Mouse (Mus musculus): ENCODE results near the gene Lrba.

Gene Lrba

DNA sequence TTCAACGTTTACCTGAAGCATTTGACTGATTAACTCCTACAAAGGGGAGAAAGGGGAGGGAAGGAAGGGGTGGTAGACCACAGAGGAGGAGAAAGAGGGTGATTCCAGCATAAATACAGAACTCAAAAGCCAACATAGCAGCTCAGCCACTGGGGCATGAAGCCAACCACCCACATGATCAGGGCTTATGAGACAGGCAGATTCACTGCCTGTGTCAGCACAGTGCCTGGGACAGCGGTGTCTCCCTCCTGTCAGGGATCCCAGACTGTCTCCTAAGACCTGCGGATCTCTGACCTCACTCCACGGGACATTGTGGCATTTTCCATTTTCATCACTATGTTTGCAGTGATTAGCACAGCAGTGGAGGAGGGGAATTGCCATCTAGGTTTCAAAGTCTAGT is 568.8 kb downstream of the Lrba start:
- no peak for DNase-seq (ENCODE audit: low read depth, low spot score)

DNA sequence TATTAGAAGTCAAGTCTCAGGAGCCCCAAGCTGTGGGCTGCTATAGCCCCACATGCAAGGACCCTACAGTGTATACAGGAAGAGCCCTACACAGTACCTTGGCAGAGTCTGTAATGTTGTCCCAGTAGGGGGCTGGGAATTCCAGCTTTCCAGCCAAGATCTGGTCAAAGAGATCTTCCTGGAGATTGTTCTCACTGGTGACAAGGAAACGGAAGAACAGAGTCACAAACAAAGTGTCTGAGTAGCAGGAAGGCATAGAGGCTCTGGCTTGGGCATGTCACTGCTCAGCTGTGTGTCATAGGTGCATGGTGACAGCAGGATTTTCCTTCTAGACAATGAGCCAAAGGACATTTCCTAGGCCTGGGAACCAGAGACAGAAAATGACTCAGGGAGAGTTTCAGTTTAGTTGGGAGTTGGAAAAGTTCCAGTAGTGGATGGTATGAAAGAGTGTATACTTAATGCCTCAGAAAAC is 569.3 kb downstream of the Lrba start:
- DNase-seq (ENCODE audit: low read depth, low spot score): no peak

DNA sequence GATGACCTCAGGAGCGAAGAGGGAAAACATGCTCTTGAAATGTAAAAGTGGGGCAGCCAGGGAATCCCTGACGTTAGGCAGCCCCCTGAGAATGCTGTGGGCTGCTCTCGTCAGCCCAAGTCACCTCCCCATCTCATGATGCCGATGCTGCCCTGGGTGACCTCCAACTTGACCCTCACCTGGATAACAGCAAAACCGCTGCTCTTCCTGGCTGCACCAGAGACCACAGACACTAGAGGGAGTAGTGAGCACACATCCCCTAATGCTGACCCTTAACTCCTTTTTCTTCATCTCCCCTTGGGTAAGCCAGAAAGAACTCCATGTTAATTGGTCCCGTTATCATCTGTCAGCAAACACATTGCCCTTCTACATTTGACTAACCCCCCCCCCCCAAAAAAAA is 572.2 kb downstream of the Lrba start:
- no peak for DNase-seq (ENCODE audit: low read depth, low spot score)

DNA sequence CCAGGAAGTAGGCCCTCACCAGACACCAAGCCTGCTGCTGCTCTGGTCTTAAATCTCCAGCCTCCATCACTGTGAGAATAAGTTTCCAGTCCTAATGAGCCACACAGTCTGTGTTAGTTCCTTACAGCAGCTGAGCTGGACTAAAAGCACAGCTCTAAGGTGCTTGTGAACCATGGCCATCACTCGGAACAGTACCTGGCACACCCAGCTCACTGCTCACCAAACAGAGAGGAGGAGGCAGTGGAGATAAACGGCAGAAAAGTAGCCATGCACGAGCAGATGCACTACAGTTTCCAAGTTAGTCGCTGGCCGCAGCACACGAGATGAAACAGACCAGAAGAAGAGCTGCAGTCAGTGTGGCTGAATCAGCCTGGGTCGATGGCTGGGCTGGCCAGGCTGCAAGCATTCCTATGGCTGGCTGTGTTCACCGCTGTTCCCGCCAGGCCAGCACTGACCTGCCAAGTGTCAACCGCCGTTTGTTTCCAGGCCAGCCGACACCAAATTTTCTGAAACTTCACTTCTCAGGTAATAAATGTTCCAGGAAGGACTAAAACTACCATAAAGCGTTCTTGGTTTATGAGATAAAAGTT is 573.5 kb downstream of the Lrba start:
- DNase-seq (ENCODE audit: low read depth, low spot score): no peak

DNA sequence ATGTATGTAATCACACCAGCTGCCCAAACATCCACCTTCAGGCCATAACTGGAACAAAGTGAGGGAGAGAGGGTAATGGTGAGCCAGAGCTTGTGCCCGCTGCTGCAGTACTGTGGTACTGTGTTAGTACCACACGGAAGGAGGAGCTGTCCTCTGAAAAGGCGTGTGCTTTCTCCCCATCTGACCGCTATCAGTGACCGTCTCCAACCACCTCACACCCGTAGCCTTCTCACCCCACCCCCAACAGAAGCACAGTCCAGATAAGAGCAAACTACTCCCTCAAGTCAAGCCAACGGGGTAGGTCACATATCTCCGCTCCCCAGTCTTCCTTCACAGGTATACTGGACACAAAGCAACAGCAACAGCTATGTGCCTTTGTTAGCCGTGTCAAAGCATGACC is 574.6 kb downstream of the Lrba start:
- DNase-seq (ENCODE audit: low read depth, low spot score): no peak

DNA sequence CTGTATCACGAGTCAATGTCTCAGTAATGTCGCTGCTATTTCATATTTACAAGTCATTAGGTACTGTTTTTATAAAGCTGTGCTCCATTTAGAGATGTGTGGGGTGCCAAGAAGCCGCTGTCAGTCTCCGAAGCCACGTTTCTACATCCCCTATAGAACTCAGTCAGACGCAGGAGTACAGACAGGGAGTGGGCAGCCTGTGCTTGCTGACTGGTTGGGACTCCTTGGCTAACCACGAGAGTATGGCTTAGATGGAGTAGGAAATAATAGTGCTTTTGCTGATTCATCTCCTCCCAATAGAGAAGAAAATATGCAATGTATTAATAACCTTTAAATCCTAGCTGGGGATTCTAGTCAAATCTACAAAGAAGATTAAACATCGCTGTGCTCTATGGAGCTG is 576.4 kb downstream of the Lrba start:
- DNase-seq (ENCODE audit: low read depth, low spot score): no peak

DNA sequence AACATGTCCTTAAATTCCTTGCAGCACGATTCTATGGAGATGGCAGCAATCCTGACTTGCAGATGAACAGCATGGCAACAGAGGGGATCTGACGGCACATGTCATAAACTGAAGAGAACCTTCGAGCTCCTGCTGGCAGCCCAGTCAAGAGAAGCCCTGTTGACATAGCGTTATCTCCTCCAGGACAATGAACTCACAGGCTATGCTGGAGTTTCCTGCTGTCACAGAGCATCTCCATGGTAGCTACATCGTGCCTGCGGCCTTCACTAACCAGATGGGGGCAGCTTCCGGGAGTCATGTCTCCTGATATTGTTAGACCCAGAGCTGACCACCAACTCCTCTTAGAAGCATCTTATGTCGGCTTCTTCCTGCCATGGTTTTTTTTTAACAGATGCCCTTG is 578.3 kb downstream of the Lrba start:
- DNase-seq (ENCODE audit: low read depth, low spot score): no peak

DNA sequence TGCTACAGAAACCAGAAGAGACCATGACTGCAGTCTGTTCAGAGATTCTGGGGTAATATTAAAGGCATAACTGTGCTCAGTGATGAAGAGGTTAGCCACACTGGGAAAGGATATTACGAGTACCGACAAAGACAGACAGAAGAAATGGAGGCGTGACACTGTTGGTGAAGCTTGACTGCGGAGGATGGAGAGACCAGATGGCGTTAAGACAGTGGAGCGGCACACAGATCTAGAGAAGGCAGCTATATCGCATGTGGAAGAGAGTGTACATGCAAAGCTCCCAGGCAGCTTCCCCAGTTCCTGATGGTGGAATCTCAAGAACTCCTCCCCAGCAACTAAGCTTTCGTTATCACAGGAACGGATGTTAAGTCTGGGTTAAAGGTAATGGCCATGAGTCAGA is 579.8 kb downstream of the Lrba start:
- DNase-seq (ENCODE audit: low read depth, low spot score): no peak

DNA sequence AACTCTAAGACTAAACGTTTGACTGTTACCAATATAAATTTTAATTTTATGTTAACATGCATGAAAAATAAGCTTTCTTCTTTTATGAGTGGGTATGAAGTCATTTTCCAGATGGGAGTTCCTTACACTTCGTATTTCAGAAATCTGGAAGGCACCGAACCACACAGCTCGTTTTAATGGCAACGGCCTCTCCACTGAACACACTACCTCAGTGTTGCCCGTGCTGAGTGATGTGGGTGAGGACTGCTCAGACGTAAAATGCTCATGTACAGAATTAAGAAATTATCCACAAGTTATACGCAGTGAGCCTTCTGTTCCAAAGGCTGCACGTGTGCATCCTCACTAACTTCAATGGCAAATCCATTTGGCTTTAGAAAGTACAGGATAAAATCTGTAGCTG is 582.4 kb downstream of the Lrba start:
- no peak for DNase-seq (ENCODE audit: low read depth, low spot score)

DNA sequence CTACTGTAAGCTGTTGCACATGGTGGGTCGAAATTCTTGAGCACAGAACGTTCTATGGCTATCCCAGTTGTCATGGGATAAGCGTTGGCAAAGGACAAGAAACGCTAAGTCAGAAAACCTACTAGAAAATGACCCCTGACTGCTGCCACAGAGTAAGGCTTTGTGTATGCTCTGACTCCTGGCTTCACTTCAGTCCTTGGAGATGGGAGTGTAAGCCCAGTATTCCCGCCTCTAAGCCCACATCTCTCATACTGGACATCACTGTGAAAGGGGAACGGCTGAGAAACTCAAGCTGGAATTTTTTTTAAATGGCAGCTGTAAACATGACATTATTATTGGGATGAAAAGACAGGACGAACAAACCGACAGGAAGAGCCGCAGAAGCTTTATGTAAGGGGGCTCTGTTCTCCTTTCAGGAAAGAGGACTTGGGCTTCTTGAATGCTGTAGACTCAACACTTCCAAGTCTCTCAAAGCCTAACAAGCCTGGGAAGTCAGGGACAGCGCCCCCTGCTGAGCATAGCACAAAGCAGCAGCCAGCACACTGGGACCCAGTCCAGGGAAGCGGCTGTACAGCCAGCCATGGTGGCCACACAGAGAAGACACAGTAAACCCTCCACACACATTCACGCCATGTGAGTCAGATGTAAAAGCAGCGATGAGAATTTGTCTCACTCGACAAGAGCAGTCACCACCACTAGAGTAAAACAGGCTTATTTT is 583.4 kb downstream of the Lrba start:
- DNase-seq (ENCODE audit: low read depth, low spot score): no peak

DNA sequence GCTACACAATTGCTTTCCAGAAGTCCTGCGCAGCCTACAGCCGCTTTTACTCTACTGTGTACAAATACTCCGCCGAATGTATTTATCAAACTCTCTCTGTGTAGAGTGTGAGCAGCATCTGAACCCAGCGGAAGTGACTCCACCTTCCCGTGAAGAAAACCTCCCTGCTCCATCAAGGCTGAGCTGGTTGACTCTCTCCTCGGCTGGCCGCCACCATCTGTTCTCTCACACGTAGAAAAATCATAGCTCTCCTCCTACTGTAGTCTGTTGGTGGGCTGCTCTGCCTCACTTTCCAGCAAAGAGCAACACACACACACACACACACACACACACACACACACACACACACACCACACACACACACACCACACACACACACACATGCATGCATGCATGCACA is 584.7 kb downstream of the Lrba start:
- DNase-seq (ENCODE audit: low read depth, low spot score): no peak

DNA sequence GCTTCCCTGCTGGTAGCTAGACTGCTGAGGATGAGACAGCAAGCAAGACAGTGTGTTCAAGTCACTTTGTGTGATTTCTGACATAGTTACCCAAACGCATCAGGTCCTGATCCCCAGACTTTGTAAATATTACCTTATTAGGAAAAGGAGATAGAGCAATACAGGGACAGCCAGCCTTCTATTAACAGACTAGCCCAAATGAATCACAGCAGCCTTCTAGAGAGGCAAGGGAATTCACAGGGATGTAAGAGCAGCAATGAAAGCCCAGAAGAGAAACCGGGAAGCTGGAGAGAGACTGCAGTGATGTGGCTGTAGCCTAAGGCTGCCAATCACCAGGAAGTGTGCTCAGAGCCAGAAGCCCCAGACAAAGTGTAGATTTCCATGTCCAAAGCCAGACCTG is 585.2 kb downstream of the Lrba start:
- DNase-seq (ENCODE audit: low read depth, low spot score): no peak

DNA sequence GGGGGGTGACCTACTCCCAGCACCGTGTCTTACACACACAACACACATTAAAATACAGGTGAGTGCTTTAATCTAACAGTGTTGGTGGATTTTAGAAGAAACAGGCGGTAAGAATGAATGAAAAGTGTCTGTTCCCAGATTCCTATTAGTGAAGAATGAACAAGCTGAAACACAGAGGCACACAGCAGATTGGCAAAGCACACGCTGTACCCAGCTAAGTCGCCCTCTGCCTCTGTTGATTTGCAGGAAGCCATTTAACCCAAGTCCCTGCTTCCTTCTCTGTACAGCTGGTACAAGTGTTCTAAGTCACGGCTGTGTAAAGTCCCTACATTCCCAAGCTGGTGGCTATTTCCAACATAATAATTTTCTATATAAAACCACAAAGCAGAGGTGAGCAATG is 586.4 kb downstream of the Lrba start:
- no peak for DNase-seq (ENCODE audit: low read depth, low spot score)

DNA sequence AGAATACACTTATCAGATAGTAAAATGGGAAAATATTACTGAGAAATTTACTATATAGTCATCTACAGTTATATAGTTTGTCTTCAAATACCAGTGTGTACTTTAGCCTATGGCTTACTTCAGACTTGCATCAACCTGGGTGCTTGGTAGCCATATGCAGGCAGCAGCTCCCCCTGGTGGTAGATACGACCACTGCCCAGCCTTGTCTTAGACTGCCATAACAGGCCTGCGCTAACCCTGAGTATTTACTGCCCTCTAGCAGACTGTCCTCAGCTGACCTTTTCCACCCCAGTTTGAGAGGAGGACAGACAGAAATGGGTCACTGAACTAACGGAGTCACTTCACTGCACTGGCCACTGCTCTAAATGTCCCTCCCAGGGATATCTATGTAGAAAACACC is 588.2 kb downstream of the Lrba start:
- peak; percentile 79 for DNase-seq (ENCODE audit: low read depth, low spot score)

DNA sequence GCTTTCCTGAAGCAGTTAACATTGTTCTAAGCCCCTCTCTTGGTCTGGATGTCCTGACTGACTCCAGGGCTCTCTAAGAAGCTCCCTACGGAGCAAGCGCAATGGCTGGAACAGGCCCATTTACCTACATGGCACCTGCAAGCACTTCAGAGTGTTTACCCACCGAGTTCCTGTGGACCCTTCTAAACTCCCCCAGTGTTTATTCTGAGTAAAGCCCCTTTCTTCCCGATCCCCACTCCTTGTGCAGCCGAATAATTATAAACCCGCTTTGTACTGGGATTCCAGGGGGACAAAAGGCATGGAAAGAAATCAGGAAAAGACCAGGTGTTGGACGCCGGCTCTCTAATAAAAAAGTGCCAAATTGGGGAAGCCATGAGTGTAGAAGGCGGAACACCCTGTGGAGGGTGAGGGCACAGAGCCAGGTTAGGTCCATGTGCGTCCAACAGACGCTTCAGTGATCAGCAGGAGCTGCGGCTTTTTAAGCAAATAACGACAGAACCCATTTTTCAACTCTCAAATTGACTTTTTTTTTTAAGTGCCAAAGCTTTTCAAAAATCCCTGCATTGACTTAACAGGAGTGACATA is 593.6 kb downstream of the Lrba start:
- DNase-seq (ENCODE audit: low read depth, low spot score): no peak

DNA sequence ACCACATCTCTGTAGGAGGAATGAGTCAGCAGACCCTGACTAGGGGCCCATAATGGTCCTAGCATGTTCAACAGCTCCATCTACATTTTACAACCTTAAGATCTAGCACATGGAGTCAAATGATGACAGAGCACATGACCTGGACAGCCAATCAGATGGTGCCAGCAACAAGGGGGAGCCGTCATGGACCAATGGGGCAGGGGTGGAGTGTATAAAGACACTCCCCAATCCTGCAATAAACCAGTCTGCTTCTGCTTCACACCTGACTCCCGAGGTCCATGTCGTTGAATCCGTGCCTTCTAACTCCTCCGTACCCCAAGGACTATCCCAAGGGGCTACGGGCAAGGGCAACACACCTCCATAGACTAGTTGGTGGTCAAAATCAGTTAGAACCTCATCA is 594.9 kb downstream of the Lrba start:
- DNase-seq (ENCODE audit: low read depth, low spot score): no peak

DNA sequence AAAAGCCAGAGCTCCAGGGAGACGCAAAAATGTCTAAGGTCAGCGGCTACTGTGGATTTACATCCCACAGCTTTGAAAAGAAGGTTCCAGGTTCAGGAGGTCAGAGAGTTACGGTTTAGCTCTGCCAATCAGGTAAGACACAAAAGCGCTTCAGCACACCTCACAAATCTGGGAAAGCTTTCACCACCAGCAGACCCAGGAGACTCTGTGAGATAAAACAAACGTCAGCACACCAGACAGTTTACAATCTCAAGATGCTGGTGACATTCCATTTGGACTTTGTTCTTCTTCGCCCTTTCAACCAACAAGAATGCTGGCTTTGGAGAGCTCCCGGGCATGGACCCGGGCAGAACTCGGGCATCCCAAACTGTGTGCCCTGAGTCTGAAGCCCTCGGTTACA is 595.9 kb downstream of the Lrba start:
- no peak for DNase-seq (ENCODE audit: low read depth, low spot score)

DNA sequence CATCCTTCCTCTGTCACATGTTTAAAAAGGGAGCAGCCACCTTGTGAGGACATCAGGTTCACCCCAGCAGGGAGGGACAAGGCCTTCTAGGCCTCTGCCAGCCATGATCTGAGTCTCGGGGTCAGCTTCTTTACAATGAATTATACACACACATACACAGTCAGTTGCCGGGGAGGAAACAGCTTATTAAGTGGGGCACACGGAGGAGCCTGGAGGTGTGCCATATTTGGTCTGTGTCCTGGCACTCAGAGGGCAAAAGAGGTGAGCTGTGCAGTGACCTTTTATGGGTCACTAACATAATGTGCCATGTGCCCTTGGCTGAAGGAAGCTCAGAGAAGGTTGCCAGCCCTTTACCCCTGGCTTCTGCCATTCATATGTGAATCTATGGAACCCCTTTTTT is 596.9 kb downstream of the Lrba start:
- DNase-seq (ENCODE audit: low read depth, low spot score): no peak

DNA sequence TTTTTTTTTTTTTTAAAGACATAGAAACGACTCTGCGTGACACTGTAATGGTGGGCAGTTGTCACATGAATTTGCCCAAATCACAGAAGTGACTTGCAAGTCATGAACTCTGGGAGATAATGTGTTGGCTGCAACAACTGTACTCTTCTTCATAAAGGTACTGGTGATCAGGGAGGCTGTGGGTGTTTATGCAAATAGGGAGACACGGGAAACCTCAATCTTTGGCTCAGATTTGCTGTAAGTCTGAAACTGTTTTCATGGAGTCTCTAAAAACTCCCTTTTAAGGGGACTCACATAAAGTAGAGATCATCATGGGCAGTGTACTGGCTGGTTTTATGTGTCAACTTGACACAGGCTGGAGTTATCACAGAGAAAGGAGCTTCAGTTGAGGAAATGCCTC is 603.0 kb downstream of the Lrba start:
- no peak for DNase-seq (ENCODE audit: low read depth, low spot score)

DNA sequence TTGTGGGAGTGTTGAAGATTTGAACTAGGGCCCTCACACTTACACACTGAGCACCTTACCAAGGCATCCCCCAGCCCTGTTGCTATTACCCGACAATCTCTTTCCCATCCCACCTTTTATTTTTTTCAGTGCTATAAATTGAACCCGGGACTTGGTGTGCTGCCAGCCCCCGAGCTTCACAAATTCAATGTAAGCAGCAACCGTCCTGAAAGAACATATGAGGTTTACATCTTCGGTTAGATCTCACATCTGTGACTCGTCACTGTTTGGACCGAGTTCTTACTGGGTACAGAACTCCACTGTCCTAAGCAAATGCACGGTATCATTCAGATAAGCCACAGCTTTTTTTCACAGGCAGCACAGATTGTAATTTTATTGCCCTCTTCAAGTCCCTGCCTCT is 607.6 kb downstream of the Lrba start:
- no peak for DNase-seq (ENCODE audit: low read depth, low spot score)
